Mouse (Mus musculus) kidney, embryonic 16.5 days (tissue): Measurements from ENCODE around the gene Gnrhr. TPM values are rescaled to one million over a fixed set of nuclear protein-coding genes. Genes with fewer than 3 reads are reported as not detected.

Source experiments
- ATAC-seq: fragments of 200-750 bp; cut with Nextera tagmentation; 2 replicates; pipeline ENCODE4 v1.8.0; 2017; ENCODE audit warnings: moderate TSS enrichment; ENCODE audit not compliant: low FRiP score, low TSS enrichment
- H3K27ac ChIP-seq: fragments of 300-500 bp; sonication (generic); 2 replicates; pipeline ENCODE4 v1.5.1; 2014; ENCODE audit warnings: low read length
- H3K27me3 ChIP-seq: fragments of 300-500 bp; sonication (generic); 2 replicates; pipeline ENCODE4 v1.6.1; 2014; ENCODE audit warnings: low read length, control low read depth, mixed read lengths; ENCODE audit not compliant: insufficient read depth
- H3K36me3 ChIP-seq: fragments of 300-500 bp; sonication (generic); 2 replicates; pipeline ENCODE4 v1.6.1; 2014; ENCODE audit warnings: low read length, control low read depth, mixed read lengths; ENCODE audit not compliant: insufficient read depth
- H3K4me1 ChIP-seq: fragments of 300-500 bp; sonication (generic); 2 replicates; pipeline ENCODE4 v1.6.1; 2014; ENCODE audit warnings: low read length, control low read depth, mixed read lengths; ENCODE audit not compliant: insufficient read depth
- H3K4me2 ChIP-seq: fragments of 300-500 bp; sonication (generic); replicated peaks from 2 replicates; pipeline ENCODE4 v1.6.1; 2014; ENCODE audit warnings: low read depth, low read length
- H3K4me3 ChIP-seq: fragments of 300-500 bp; sonication (generic); 2 replicates; pipeline ENCODE4 v1.5.1; 2014; ENCODE audit warnings: mild to moderate bottlenecking, low read length
- H3K9ac ChIP-seq: fragments of 300-500 bp; sonication (generic); replicated peaks from 2 replicates; pipeline ENCODE4 v1.6.1; 2014; ENCODE audit warnings: low read length
- H3K9me3 ChIP-seq: fragments of 300-500 bp; sonication (generic); 2 replicates; pipeline ENCODE4 v1.6.1; 2016; ENCODE audit warnings: low read length, control low read depth
- whole genome bisulfite sequencing: fragments of 180-500 bp; shearing (Covaris S2); extraction: QIAGEN DNeasy Blood & Tissue Kit; methylation state at CpG from one replicate; pipeline ENCODE4 v1.1.7; 2014; 5-methylcytosine and 5-hydroxymethylcytosine counted together
- polyA plus RNA-seq: library from polyadenylated mRNA; unstranded; fragments of >200 nt; fragmentation: Nextera tagmentation; extraction: Ambion mirVana; gene quantifications from 2 replicates; pipeline ENCODE4 v1.2.1, GENCODE M21; 2015

Gnrhr gene
- polyA plus RNA-seq, 1 experiment from 2014 or later: not detected

DNA sequence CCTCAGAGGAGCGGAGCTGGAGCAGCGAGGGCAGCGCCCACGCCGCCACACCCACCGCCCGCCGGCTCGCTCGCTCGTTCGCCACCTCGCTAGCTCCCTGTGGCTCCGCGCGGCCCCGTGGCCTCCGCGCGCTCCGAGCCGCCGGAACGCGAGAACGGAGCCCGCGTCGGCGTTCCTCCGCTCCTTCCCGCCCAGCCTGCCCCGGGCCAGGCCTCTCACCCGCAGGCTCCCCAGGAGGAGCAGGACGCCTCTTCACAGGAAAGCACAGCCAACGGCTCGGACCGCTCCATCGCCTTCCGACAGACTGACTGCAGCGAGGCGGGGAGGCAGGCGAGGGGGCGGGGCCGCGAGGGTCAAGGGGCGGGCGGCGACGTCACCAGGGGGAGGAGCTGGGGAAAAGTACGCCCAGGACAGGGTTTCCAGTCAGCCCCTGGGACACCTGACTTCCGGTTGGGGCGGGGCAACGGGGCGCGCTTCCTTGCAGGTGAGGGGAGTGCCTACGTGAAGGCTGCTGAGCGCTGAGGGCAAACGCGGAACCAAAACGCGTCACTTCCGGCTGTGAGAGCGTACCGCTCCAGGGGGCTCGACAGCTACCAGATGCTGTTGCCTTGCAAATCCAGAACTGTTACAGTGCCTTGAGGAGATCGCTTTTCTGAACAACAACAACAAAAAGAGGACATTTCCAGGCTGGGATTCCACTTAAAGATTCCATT lies 25.1 kb downstream of the Gnrhr start, which contains the start of gene Uba6:
Gene Uba6, minus strand, starts transcription at position 355 of the 713 bp plus-strand sequence.
- ATAC-seq: peak; percentile 99
- H3K36me3 ChIP-seq: peaks cover 4% of the 10 kb centered on the region; the same call in 1 of the 2 replicates
- peak within 1 kb of the TSS; percentile 98 for H3K27ac ChIP-seq
- peak within 1 kb of the TSS; percentile 85 for H3K4me2 ChIP-seq
- peak within 1 kb of the TSS; percentile 91 for H3K4me3 ChIP-seq
- H3K9ac ChIP-seq: peak within 1 kb of the TSS; percentile 87
- peaks cover 6% of the 10 kb centered on the region; the same call in 1 of the 2 replicates for H3K4me1 ChIP-seq
- WGBS: under 1% methylated on average over 65 of the region's 67 CpGs
- no peaks in the 10 kb centered on the region for H3K27me3 ChIP-seq
- no peaks in the 10 kb centered on the region for H3K9me3 ChIP-seq

DNA sequence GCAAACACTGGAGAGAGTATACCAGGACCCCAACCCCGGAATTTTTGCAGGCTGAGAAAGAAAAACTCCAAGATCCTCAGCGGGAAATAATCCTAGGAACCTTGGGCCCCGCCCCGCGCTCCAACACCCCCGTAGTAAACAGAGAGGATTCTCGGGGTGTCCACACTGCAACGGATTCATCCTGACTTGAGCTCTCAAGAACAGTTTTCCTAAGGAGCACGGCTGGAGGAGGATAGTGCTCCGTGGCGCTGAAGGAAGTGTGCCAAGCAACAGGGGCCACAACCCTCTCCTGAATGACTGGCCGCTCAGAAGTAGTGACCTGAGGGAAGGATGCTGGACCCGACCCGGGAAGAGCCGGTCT lies 25.6 kb downstream of the Gnrhr start:
- Histone ChIP-seq H3K9me3 (no peaks in the 10 kb centered on the region), H3K4me1 (peaks cover 6% of the 10 kb centered on the region; the same call in 1 of the 2 replicates), H3K27ac (peak overlapping the region; percentile 98), H3K9ac (peak overlapping the region; percentile 87), H3K36me3 (peaks cover 4% of the 10 kb centered on the region; the same call in 1 of the 2 replicates), H3K27me3 (no peaks in the 10 kb centered on the region), H3K4me3 (peak overlapping the region; percentile 91), H3K4me2 (peak overlapping the region; percentile 85)
- ATAC-seq: no peak
- WGBS: under 1% methylated on average over 15 of the region's 15 CpGs

Other genes with a start within 250 kb of the Gnrhr start
- gene Cenpc1, start 132.3 kb downstream of the Gnrhr start, polyA plus RNA-seq: 29.5 and 33.6 TPM in 2 replicates
- gene Stap1, start 126.2 kb downstream of the Gnrhr start, polyA plus RNA-seq: 0.27 and 0.91 TPM in 2 replicates
- gene Uba6, start 25.1 kb downstream of the Gnrhr start, polyA plus RNA-seq: 13.2 and 13.6 TPM in 2 replicates
- gene Tmprss11c, start 91.4 kb upstream of the Gnrhr start, polyA plus RNA-seq: not detected in 2 replicates
- not detected in 2 replicates for gene Tmprss11d, start 175.5 kb upstream of the Gnrhr start, polyA plus RNA-seq